Mouse (Mus musculus) cerebellum, adult 2 months (tissue): ENCODE measurements around the gene Ghrhr.

Experiments
- CTCF ChIP-seq: fragments of 200-500 bp; IDR thresholded peaks from 2 replicates; pipeline ENCODE4 v1.5.1; 2011; ENCODE audit warnings: low read depth, mild to moderate bottlenecking, control low read depth, low read length, moderate library complexity, borderline replicate concordance; ENCODE audit not compliant: insufficient read depth
- POLR2A ChIP-seq: fragments of 200-500 bp; IDR thresholded peaks from 2 replicates; pipeline ENCODE4 v1.6.1; 2011; ENCODE audit warnings: low read length, control low read depth, borderline replicate concordance; ENCODE audit not compliant: insufficient read depth

- TF ChIP-seq POLR2A: no peak
- TF ChIP-seq CTCF: no peak
Measured at GRCm38 (mm10) chr6:55367126-55367525, 9.0 kb upstream of the Ghrhr start.
